Mouse (Mus musculus) brain, embryonic 14.5 days (tissue): ENCODE data around the gene H2-Eb2. TPM values are rescaled to one million over a fixed set of nuclear protein-coding genes. Genes with fewer than 3 reads are reported as not detected.

ENCODE experiments used
- DNase-seq: peaks from one replicate; pipeline ENCODE4 v3.0.0-alpha.2; 2011; ENCODE audit warnings: low read depth
- CTCF ChIP-seq: fragments of 200-500 bp; IDR thresholded peaks from 2 replicates; pipeline ENCODE4 v1.5.1; 2012; ENCODE audit warnings: inconsistent platforms, mild to moderate bottlenecking, moderate library complexity, borderline replicate concordance; ENCODE audit not compliant: insufficient read depth, insufficient read length; ENCODE audit errors: extremely low read depth
- POLR2A ChIP-seq: fragments of 200-500 bp; IDR thresholded peaks from 2 replicates; pipeline ENCODE4 v1.6.1; 2012; ENCODE audit warnings: mild to moderate bottlenecking, inconsistent platforms, borderline replicate concordance; ENCODE audit not compliant: poor library complexity, insufficient read depth, insufficient read length, severe bottlenecking; ENCODE audit errors: extremely low read depth
- polyA plus RNA-seq: library from polyadenylated mRNA; depleted of rRNA; stranded (reverse); fragments of >200 nt; gene quantifications from 2 replicates; pipeline ENCODE4 v1.2.3, GENCODE M21; 2012; rRNA removed

H2-Eb2 gene
- polyA plus RNA-seq, 1 experiment = 0.18 TPM

- DNase-seq = peak; percentile 68
- TF ChIP-seq POLR2A (no peak), CTCF (peak; percentile 68)
These were observed 63.0 kb downstream of the H2-Eb2 start for GRCm38 (mm10) chr17:34388513-34388912.

Other genes with a start within 250 kb of the H2-Eb2 start
- 0.07 and 0.20 TPM in 2 replicates for gene H2-Oa, start 233.3 kb upstream of the H2-Eb2 start, polyA plus RNA-seq
- gene H2-DMa, start 206.1 kb upstream of the H2-Eb2 start, polyA plus RNA-seq = 12.0 and 16.4 TPM in 2 replicates
- 186 and 256 TPM in 2 replicates for gene Brd2, start 203.0 kb upstream of the H2-Eb2 start, polyA plus RNA-seq
- 0.18 and 0.40 TPM in 2 replicates for gene H2-DMb2, start 182.4 kb upstream of the H2-Eb2 start, polyA plus RNA-seq
- 0.82 and 1.1 TPM in 2 replicates for gene H2-DMb1, start 172.6 kb upstream of the H2-Eb2 start, polyA plus RNA-seq
- 1.8 and 2.1 TPM in 2 replicates for gene Tap1, start 138.1 kb upstream of the H2-Eb2 start, polyA plus RNA-seq
- gene Psmb9, start 137.9 kb upstream of the H2-Eb2 start, polyA plus RNA-seq = 0.86 and 1.1 TPM in 2 replicates
- gene Psmb8, start 127.9 kb upstream of the H2-Eb2 start, polyA plus RNA-seq = 2.0 and 2.4 TPM in 2 replicates
- 0.93 and 1.1 TPM in 2 replicates for gene Tap2, start 122.1 kb upstream of the H2-Eb2 start, polyA plus RNA-seq
- 0.04 and 0.11 TPM in 2 replicates for gene H2-Ob, start 86.8 kb upstream of the H2-Eb2 start, polyA plus RNA-seq
- 1.4 and 1.7 TPM in 2 replicates for gene H2-Ab1, start 68.0 kb upstream of the H2-Eb2 start, polyA plus RNA-seq
- gene H2-Aa, start 37.8 kb upstream of the H2-Eb2 start, polyA plus RNA-seq = 0.50 and 0.51 TPM in 2 replicates
- gene H2-Eb1, start 19.8 kb upstream of the H2-Eb2 start, polyA plus RNA-seq = 0.93 and 1.6 TPM in 2 replicates
- gene Btnl2, start 29.2 kb downstream of the H2-Eb2 start, polyA plus RNA-seq = 0.03 TPM in 2 replicates
- not detected in 2 replicates for gene Btnl1, start 51.5 kb downstream of the H2-Eb2 start, polyA plus RNA-seq
- gene BC051142, start 73.2 kb downstream of the H2-Eb2 start, polyA plus RNA-seq = 9.9 and 10.4 TPM in 2 replicates
- not detected in 2 replicates for gene Btnl4, start 151.7 kb downstream of the H2-Eb2 start, polyA plus RNA-seq
- not detected in 2 replicates for gene Btnl6, start 191.7 kb downstream of the H2-Eb2 start, polyA plus RNA-seq
- gene Notch4, start 238.6 kb downstream of the H2-Eb2 start, polyA plus RNA-seq = 13.5 and 15.6 TPM in 2 replicates